Mouse (Mus musculus) thymus, postnatal 25 days (tissue): ENCODE measurements around the gene Dhx34.
A peak's percentile ranks its signal among the peaks of the same experiment; 100 is the strongest.
"Not testable (repeated sequence)": the region's sequence is repeated elsewhere in the genome, so short reads cannot be mapped to it uniquely, and the experiment has no call there.

Experiments
- DNase-seq: peaks from one replicate; pipeline ENCODE4 v3.0.0; 2022

The Dhx34 gene

GRCm38 (mm10) chr7:16221582-16222272, at the start of gene Dhx34:
Gene Dhx34 (minus strand): TSS chr7:16222037.
- peak; percentile 97 for DNase-seq

DNA sequence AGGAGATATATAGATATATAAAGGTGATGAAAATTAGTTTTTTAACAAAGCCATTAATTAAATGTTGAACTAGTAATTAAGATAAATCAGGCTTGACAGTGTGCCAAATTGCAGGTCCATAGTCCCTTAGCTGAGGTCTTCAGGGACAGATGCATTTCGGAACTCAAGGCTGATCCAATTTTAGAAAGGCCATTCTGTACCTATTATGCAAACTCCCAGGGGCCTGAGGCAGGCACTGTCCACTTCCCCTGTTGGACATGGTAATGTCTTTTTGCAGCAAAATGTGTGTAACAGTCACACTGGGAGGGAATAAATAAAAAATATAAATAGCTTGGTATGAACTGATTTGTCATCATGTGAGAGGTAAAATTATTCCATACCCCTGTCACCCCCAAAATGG, 49.3 kb upstream of the Dhx34 start:
- DNase-seq: no peak

DNA sequence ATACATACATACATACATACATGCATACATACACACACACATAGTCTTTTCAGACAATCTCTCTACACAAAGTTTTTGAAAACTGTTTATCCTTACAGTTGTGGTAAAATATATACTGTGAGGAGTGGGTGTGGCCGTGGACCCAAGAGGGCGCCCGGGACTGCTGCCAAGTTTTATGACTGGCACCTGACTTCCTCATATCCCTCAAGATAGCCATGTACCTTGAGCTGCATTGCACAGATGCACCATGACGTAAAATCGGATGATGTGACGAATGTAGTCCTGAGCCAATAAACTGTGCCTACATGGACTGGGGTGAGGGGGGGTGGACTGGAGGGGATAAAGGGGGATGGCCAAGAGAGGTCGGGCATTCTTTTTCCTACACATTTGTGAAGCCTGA, 44.8 kb upstream of the Dhx34 start:
- DNase-seq: not testable (repeated sequence)

DNA sequence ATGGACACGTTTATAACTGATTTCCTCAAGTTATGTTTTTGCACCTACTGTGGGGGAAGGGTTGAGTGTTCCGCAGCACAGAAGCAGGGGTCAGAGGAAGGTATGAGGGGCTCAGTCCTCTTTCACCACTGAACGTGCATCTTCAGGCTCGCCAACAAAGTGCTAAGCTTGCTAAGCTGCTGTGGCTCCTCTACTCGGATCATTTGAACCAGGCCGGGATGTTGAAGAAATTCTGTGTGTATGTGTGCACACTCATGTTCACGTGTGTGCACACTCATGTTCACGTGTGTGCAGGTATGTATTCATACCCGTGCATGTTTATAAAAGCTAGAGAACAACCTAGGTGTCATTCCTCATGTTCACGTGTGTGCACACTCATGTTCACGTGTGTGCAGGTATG, 44.0 kb upstream of the Dhx34 start:
- no peak for DNase-seq

DNA sequence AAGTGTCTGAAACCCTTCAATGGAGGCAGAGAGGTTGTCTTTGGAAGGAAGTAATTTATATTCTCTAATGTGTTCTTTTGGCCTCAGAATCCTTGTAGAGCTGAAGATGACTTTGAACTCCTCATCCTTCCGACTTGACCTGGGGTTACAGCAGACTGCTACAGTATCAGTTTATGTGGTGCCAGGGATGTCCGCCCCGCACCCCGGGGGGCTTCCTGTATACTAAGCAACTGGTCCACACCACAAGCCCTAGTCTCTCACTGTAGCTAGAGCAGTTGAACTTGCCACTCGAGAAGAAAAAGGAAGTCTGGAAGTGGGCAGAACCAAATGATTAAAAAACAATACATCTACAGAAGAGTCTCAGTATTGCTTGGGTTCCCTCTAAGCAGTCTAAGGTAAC, 42.0 kb upstream of the Dhx34 start:
- DNase-seq: no peak

DNA sequence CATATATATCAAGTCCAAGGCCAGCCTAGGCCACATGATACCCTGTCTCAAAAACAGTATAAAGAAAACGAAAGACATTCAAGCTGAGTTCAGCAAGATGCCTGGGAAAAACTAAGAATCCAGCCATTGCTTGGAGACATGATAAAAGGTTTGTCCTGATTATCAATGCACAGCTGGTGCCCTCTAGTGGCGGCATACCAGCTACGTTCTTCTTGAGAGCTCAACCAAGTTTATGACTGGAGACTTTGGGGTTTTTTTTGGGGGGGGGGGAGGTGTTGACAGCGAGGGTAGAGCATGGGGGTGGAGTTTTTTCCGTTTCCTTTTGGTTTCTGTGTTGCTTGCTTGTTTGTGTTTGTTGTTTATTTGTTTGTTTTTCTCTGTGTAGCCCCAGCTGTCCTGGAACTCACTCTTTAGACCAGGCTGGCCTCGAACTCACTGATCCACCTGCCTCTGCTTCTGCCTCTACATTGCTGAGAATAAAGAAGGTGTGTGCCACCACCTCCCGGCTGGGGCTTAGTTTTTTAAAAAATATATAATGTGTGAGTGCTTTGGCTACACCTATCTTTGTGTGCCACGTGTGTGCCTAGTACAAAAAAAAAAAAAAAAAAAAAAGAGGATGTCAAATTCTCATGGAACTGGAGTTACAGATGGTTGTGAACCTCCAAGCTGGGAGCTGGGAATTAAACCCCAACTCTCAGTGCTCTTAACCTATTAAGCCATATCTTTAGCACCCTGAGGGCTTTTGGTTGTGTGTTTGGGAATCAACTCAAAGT, 41.4 kb upstream of the Dhx34 start:
- peak; percentile 80 for DNase-seq

- DNase-seq: no peak
Observed at GRCm38 (mm10) chr7:16261097-16261496, 39.3 kb upstream of the Dhx34 start.

DNA sequence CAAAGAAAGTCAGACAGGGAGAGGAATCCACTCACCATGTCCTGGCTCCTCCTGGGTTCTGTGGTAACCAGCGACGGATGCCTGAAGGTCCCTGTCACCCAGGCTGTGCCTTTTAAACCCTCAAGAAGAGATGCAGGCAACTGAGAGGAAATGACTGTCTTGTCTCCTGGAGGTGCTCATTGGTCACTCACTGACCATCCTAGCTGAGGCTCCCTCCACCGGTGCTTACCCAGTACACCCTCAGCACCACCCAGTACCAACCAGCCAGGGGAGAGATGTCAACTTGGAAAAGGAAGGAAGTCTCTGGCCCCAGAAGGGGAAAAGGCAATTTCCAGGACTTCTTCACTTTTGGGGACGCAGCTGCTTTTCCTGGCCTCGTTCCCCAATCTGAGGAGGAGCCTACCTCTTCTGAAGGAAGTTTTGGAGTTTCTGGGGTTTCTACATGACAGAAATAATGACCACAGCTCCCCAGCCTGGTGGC, 37.3 kb upstream of the Dhx34 start, which contains the start of gene C5ar1:
Gene C5ar1, minus strand, starts transcription at position 431 of the 481 bp plus-strand sequence.
- DNase-seq: no peak

DNA sequence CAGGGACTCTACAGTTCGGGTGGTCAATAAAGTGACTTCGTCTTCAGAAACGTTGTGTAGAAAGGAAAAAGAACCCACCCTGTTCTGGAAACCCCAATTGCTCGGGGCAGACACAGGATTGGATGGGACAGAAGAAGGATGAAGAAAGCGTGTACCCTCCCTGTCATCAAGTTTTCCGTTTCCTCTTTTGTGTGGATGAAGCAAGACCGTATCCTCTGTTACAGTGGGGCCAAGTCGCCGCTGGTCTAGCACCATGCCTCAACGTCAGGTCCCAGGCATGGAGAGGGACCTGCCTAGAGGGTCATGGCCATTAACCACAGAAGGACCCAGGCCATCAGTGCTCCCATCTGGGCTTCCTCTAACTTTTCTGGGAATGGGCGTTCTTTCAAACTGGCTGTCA, 36.0 kb upstream of the Dhx34 start:
- DNase-seq: no peak

DNA sequence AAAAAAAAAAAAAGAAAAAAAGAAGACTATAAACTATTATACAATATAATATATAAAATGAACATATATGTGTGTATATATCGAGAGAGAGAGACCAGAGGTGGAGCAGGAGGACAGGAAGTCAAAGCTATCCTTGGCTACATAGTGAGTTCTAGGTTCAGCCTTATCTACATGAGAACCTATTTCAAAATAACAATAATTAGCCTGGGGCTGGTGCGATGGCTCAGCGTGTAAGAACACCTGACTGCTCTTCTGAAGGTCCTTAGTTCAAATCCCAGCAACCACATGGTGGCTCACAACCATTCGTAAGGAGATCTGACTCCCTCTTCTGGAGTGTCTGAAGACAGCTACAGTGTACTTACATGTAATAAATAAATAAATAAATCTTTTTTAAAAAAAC, 34.1 kb upstream of the Dhx34 start:
- not testable (repeated sequence) for DNase-seq

DNA sequence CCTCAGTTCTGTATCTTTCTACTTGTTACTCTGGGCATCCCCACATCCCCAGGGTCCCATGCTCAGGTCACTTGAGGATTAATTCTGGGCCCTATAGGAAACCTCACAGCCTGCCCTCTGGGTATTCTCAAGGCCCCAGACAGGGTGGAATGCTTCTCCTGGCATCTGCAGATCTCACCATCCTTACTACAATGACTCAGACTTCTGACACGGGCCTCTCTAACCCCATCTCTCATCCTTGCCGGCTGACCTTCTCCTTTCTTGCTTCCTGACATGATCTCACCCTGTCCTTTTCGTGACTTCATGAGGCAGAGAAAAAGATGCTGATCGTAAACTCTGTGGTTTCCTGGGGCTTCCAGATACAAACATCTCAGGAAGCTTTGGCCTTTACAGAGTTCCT, 32.4 kb upstream of the Dhx34 start:
- no peak for DNase-seq

GRCm38 (mm10) chr7:16250687-16251086, 28.9 kb upstream of the Dhx34 start:
- no peak for DNase-seq

GRCm38 (mm10) chr7:16245958-16246357, 24.1 kb upstream of the Dhx34 start:
- no peak for DNase-seq

DNA sequence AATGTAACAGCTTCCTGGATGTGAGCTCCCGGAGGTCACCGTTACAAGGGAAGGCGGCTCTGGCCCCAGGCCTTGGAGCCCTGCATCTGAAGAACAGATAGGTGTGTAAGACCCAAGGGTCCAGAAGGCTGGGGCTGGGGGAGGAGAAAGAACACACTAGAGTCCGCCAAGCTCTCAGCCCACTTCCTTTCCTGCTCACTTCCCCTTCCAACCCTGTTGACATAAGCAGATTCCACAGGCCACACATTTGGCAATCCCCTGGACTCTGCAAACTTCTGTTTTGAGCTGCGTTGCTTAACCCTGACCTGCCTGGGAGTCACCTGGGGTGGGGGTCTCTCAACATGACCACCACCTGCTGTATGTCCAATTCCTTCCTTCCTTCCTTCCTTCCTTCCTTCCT, 22.2 kb upstream of the Dhx34 start, which contains the start of gene C5ar2:
Gene C5ar2, minus strand, starts transcription at position 88 of the 400 bp plus-strand sequence.
- DNase-seq: no peak

GRCm38 (mm10) chr7:16242198-16242597, 20.4 kb upstream of the Dhx34 start:
- no peak for DNase-seq

DNA sequence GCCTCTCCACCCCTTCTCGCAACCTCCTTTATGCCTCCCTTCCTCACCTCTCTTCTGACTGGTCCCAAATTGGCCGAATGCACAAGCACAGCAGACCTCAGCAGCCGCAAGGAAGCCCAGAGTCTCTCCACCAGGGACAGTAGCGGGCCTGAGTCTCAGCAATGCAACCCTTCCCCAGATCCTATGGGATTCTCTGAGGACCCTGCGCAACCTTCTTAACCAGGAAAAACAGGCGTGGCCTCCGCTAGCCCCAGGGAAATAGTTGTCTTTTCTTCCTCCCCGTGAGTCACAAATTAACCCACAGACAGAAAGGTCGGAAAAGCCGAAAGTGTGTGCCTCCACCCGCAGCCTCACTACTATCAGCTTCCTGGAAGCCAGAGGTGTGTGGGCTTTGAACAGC, 19.9 kb upstream of the Dhx34 start:
- no peak for DNase-seq

- DNase-seq: no peak
Observed at GRCm38 (mm10) chr7:16240978-16241303, 19.1 kb upstream of the Dhx34 start.

GRCm38 (mm10) chr7:16240281-16240977, 18.6 kb upstream of the Dhx34 start:
- DNase-seq: no peak

GRCm38 (mm10) chr7:16239554-16239997, 17.7 kb upstream of the Dhx34 start:
- no peak for DNase-seq

- no peak for DNase-seq
Observed at GRCm38 (mm10) chr7:16229869-16230268, 8.0 kb upstream of the Dhx34 start.

DNA sequence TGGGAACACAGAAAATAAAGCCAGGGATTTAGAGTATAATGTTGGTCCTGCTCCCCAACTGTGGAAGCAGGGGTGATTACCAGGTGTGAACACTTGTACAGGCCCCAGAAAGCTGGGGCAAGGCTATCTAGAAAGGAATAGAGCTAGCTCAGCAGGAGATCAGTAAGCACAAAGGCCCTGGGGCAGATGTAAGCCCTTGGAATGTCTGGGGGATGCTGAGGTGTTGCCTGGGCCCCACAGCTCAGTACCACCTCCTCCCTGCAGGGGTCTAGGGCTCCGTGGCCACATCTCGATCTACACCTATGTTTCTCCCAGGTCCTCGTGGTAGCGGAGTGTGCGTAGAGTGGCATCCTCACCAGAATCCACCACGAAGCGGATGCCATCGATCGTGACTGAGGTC, 7.9 kb downstream of the Dhx34 start:
- no peak for DNase-seq

GRCm38 (mm10) chr7:16213196-16213595, 8.6 kb downstream of the Dhx34 start:
- no peak for DNase-seq

- no peak for DNase-seq
Observed at GRCm38 (mm10) chr7:16210862-16211365, 10.9 kb downstream of the Dhx34 start.
